Mouse (Mus musculus): Measurements from ENCODE around the gene 4930438A08Rik. TPM values are rescaled to one million over a fixed set of nuclear protein-coding genes. Genes with fewer than 3 reads are reported as not detected.
A peak's percentile ranks its signal among the peaks of the same experiment; 100 is the strongest.

4930438A08Rik gene
- polyA plus RNA-seq, 1 experiment from 2014 or later = 0.08 TPM

GRCm38 (mm10) chr11:58308661-58309060 lies 34.1 kb downstream of the 4930438A08Rik start:
- H3K36me3 ChIP-seq (ENCODE audit: control insufficient read depth, insufficient read depth) = no peaks in the 10 kb centered on the region
- ATAC-seq (replicated peaks; ENCODE audit: extremely low read depth, insufficient read depth, low FRiP score) = no peak
- no peak overlapping the region for H3K27ac ChIP-seq (ENCODE audit: low read length)
- H3K9me3 ChIP-seq (replicated peaks; ENCODE audit: control insufficient read depth, low read length) = no peaks in the 10 kb centered on the region
- H3K4me1 ChIP-seq (ENCODE audit: control insufficient read depth, insufficient read depth, low read length) = peaks cover 11% of the 10 kb centered on the region
- H3K27me3 ChIP-seq (ENCODE audit: control insufficient read depth, insufficient read depth, low read length) = no peaks in the 10 kb centered on the region
- H3K4me2 ChIP-seq (ENCODE audit: low read depth, low read length) = no peak overlapping the region
- no peak overlapping the region for H3K4me3 ChIP-seq (ENCODE audit: low read length)
- H3K9ac ChIP-seq (ENCODE audit: low read length) = no peak overlapping the region
- WGBS = 96% methylated on average over 9 of the region's 9 CpGs

- Histone ChIP-seq H3K27ac (ENCODE audit: low read length) (no peak overlapping the region), H3K4me1 (ENCODE audit: control insufficient read depth, insufficient read depth, low read length) (no peaks in the 10 kb centered on the region), H3K9ac (ENCODE audit: low read length) (no peak overlapping the region), H3K27me3 (ENCODE audit: control insufficient read depth, insufficient read depth, low read length) (no peaks in the 10 kb centered on the region), H3K4me3 (ENCODE audit: low read length) (no peak overlapping the region), H3K9me3 (replicated peaks; ENCODE audit: control insufficient read depth, low read length) (0 out of 2 replicates have a peak, but pooled peaks cover 4% of the 10 kb centered on the region), H3K4me2 (ENCODE audit: low read depth, low read length) (no peak overlapping the region), H3K36me3 (ENCODE audit: control insufficient read depth, insufficient read depth) (peaks cover 22% of the 10 kb centered on the region)
- WGBS = 73% methylated on average over 6 of the region's 6 CpGs
- no peak for ATAC-seq (replicated peaks; ENCODE audit: extremely low read depth, insufficient read depth, low FRiP score)
Measured at GRCm38 (mm10) chr11:58314069-58314468, 39.5 kb downstream of the 4930438A08Rik start.

- no peaks in the 10 kb centered on the region for H3K4me1 ChIP-seq (ENCODE audit: control insufficient read depth, insufficient read depth, low read length)
- peaks cover 29% of the 10 kb centered on the region for H3K36me3 ChIP-seq (ENCODE audit: control insufficient read depth, insufficient read depth)
- no peak overlapping the region for H3K4me3 ChIP-seq (ENCODE audit: low read length)
- no peak overlapping the region for H3K27ac ChIP-seq (ENCODE audit: low read length)
- 0 out of 2 replicates have a peak, but pooled peaks cover 4% of the 10 kb centered on the region for H3K9me3 ChIP-seq (replicated peaks; ENCODE audit: control insufficient read depth, low read length)
- H3K9ac ChIP-seq (ENCODE audit: low read length) = no peak overlapping the region
- no peak overlapping the region for H3K4me2 ChIP-seq (ENCODE audit: low read depth, low read length)
- no peaks in the 10 kb centered on the region for H3K27me3 ChIP-seq (ENCODE audit: control insufficient read depth, insufficient read depth, low read length)
- ATAC-seq (replicated peaks; ENCODE audit: extremely low read depth, insufficient read depth, low FRiP score) = no peak
- 90% methylated on average over 5 of the region's 5 CpGs for WGBS
Measured at GRCm38 (mm10) chr11:58315536-58316168, 41.1 kb downstream of the 4930438A08Rik start.

- H3K27me3 ChIP-seq (ENCODE audit: control insufficient read depth, insufficient read depth, low read length) = no peaks in the 10 kb centered on the region
- H3K9ac ChIP-seq (ENCODE audit: low read length) = no peak overlapping the region
- H3K4me2 ChIP-seq (ENCODE audit: low read depth, low read length) = no peak overlapping the region
- no peak overlapping the region for H3K4me3 ChIP-seq (ENCODE audit: low read length)
- H3K36me3 ChIP-seq (ENCODE audit: control insufficient read depth, insufficient read depth) = peaks cover 29% of the 10 kb centered on the region
- H3K4me1 ChIP-seq (ENCODE audit: control insufficient read depth, insufficient read depth, low read length) = peaks cover 3% of the 10 kb centered on the region; the same call in 1 of the 2 replicates
- H3K9me3 ChIP-seq (replicated peaks; ENCODE audit: control insufficient read depth, low read length) = 0 out of 2 replicates have a peak, but pooled peaks cover 4% of the 10 kb centered on the region
- H3K27ac ChIP-seq (ENCODE audit: low read length) = no peak overlapping the region
- ATAC-seq (replicated peaks; ENCODE audit: extremely low read depth, insufficient read depth, low FRiP score) = no peak
- 82% methylated on average over 17 of the region's 17 CpGs for WGBS
Measured at GRCm38 (mm10) chr11:58316344-58316743, 41.7 kb downstream of the 4930438A08Rik start.

GRCm38 (mm10) chr11:58316768-58317390 lies 42.3 kb downstream of the 4930438A08Rik start:
- 0 out of 2 replicates have a peak, but pooled peaks cover 4% of the 10 kb centered on the region for H3K9me3 ChIP-seq (replicated peaks; ENCODE audit: control insufficient read depth, low read length)
- peaks cover 29% of the 10 kb centered on the region for H3K36me3 ChIP-seq (ENCODE audit: control insufficient read depth, insufficient read depth)
- no peak overlapping the region for H3K4me2 ChIP-seq (ENCODE audit: low read depth, low read length)
- 61% methylated on average over 28 of the region's 28 CpGs for WGBS
- H3K4me1 ChIP-seq (ENCODE audit: control insufficient read depth, insufficient read depth, low read length) = peaks cover 8% of the 10 kb centered on the region
- no peak overlapping the region for H3K4me3 ChIP-seq (ENCODE audit: low read length)
- ATAC-seq (replicated peaks; ENCODE audit: extremely low read depth, insufficient read depth, low FRiP score) = no peak
- H3K27me3 ChIP-seq (ENCODE audit: control insufficient read depth, insufficient read depth, low read length) = no peaks in the 10 kb centered on the region
- no peak overlapping the region for H3K9ac ChIP-seq (ENCODE audit: low read length)
- H3K27ac ChIP-seq (ENCODE audit: low read length) = no peak overlapping the region

- Histone ChIP-seq H3K9me3 (replicated peaks; ENCODE audit: control insufficient read depth, low read length) (peaks cover 4% of the 10 kb centered on the region), H3K36me3 (ENCODE audit: control insufficient read depth, insufficient read depth) (peaks cover 26% of the 10 kb centered on the region), H3K4me2 (ENCODE audit: low read depth, low read length) (peak overlapping the region; percentile 98), H3K4me1 (ENCODE audit: control insufficient read depth, insufficient read depth, low read length) (peaks cover 19% of the 10 kb centered on the region), H3K9ac (ENCODE audit: low read length) (peak overlapping the region; percentile 95), H3K27ac (ENCODE audit: low read length) (peak overlapping the region; percentile 99), H3K4me3 (ENCODE audit: low read length) (peak overlapping the region; percentile 91), H3K27me3 (ENCODE audit: control insufficient read depth, insufficient read depth, low read length) (no peaks in the 10 kb centered on the region)
- peak; percentile 100 for ATAC-seq (replicated peaks; ENCODE audit: extremely low read depth, insufficient read depth, low FRiP score)
- under 1% methylated on average over 63 of the region's 63 CpGs for WGBS
Measured at GRCm38 (mm10) chr11:58322824-58323569, 48.4 kb downstream of the 4930438A08Rik start.

GRCm38 (mm10) chr11:58323570-58324340 lies 49.2 kb downstream of the 4930438A08Rik start:
- 8% methylated on average over 24 of the region's 24 CpGs for WGBS
- peaks cover 23% of the 10 kb centered on the region for H3K36me3 ChIP-seq (ENCODE audit: control insufficient read depth, insufficient read depth)
- peaks cover 19% of the 10 kb centered on the region for H3K4me1 ChIP-seq (ENCODE audit: control insufficient read depth, insufficient read depth, low read length)
- no peaks in the 10 kb centered on the region for H3K27me3 ChIP-seq (ENCODE audit: control insufficient read depth, insufficient read depth, low read length)
- H3K9ac ChIP-seq (ENCODE audit: low read length) = peak overlapping the region; percentile 95
- H3K4me2 ChIP-seq (ENCODE audit: low read depth, low read length) = peak overlapping the region; percentile 98
- ATAC-seq (replicated peaks; ENCODE audit: extremely low read depth, insufficient read depth, low FRiP score) = no peak
- peaks cover 4% of the 10 kb centered on the region for H3K9me3 ChIP-seq (replicated peaks; ENCODE audit: control insufficient read depth, low read length)
- H3K27ac ChIP-seq (ENCODE audit: low read length) = peak overlapping the region; percentile 99
- H3K4me3 ChIP-seq (ENCODE audit: low read length) = peak overlapping the region; percentile 91

- WGBS = 80% methylated on average over 3 of the region's 3 CpGs
- Histone ChIP-seq H3K9me3 (replicated peaks; ENCODE audit: control insufficient read depth, low read length) (peaks cover 4% of the 10 kb centered on the region), H3K27me3 (ENCODE audit: control insufficient read depth, insufficient read depth, low read length) (no peaks in the 10 kb centered on the region), H3K4me3 (ENCODE audit: low read length) (no peak overlapping the region), H3K4me1 (ENCODE audit: control insufficient read depth, insufficient read depth, low read length) (peaks cover 27% of the 10 kb centered on the region), H3K4me2 (ENCODE audit: low read depth, low read length) (no peak overlapping the region), H3K9ac (ENCODE audit: low read length) (no peak overlapping the region), H3K27ac (ENCODE audit: low read length) (no peak overlapping the region), H3K36me3 (ENCODE audit: control insufficient read depth, insufficient read depth) (peaks cover 17% of the 10 kb centered on the region)
- no peak for ATAC-seq (replicated peaks; ENCODE audit: extremely low read depth, insufficient read depth, low FRiP score)
Measured at GRCm38 (mm10) chr11:58324614-58325229, 50.1 kb downstream of the 4930438A08Rik start.
